Mouse (Mus musculus): ENCODE measurements around the gene Nacc2.

Nacc2 gene

GRCm38 (mm10) chr2:26034344-26035050, 88.5 kb downstream of the Nacc2 start:
- Histone ChIP-seq H3K27me3 (ENCODE audit: control insufficient read depth, insufficient read depth, low read length, poor library complexity, severe bottlenecking) (no peaks in the 10 kb centered on the region), H3K36me3 (ENCODE audit: control insufficient read depth, insufficient read depth, low read length, poor library complexity, severe bottlenecking) (no peaks in the 10 kb centered on the region)
- DNase-seq (ENCODE audit: low read depth, low spot score) = no peak

DNA sequence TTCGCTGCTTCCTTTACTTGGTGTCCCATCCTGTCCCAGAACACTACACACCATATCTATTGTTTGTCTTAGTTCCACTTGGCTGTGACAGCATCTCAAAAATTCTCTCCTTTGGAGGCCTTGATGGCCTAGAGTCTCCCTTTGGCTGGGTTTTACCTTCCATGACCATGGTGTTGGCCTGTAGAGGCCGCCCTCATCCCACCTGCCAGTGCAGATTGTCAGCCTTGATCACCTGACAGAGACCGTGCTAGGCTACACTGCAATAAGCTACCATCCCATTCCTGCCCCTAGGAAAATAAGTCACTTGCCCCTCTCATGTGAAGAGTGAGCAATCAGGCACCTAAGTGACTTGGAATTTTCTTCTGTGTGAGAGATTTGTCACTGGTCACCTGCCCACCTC, 92.7 kb downstream of the Nacc2 start:
- Histone ChIP-seq H3K27me3 (ENCODE audit: control insufficient read depth, insufficient read depth, low read length, poor library complexity, severe bottlenecking) (no peaks in the 10 kb centered on the region), H3K36me3 (ENCODE audit: control insufficient read depth, insufficient read depth, low read length, poor library complexity, severe bottlenecking) (no peaks in the 10 kb centered on the region)
- DNase-seq (ENCODE audit: low read depth, low spot score) = peak; percentile 11

DNA sequence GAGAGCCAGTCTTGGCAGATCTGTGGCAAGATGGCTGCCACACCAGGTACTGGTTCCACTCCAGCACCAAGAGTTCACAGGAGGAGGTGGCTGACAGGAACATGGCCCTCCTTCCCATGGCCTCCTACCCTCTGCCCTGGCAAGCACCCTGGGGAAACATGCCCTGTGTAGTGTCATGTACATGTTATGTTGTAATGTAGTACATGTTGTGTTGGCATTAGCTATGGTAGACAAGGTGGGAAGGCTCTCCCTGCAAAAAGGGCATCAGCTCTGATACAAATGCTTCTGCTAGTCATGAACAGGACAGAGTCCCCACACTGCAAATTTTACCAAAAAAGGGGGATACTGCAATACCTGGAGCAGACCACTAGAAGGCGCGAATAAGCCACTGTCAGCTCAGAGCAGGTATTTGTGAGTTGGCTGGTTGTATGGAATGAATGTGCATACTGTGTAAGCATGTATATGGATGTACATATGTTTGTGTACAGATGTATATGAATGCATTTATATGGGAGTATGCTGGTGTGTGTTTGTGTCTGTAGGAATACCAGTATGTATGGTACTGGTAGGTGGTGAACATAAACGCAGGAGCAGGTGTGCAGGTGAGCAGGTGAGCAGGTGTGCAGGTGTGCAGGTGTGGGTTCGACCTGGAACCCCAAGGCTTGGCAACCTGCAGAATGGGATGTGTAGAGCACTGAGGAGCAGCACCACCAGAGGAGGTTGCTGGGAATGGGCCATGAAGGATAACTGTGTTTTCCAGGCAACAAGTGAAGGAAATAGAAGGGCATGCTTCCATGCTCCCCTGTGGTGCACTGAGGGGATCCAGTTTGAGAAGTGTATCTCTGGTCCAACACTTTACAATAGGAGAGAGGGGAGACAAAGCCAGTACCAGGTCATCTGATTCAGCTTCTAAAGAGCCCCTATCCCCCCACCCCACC, 98.6 kb downstream of the Nacc2 start:
- Histone ChIP-seq H3K36me3 (ENCODE audit: control insufficient read depth, insufficient read depth, low read length, poor library complexity, severe bottlenecking) (no peaks in the 10 kb centered on the region), H3K27me3 (ENCODE audit: control insufficient read depth, insufficient read depth, low read length, poor library complexity, severe bottlenecking) (no peaks in the 10 kb centered on the region)
- peak; percentile 64 for DNase-seq (ENCODE audit: low read depth, low spot score)

- Histone ChIP-seq H3K27me3 (ENCODE audit: control insufficient read depth, insufficient read depth, low read length, poor library complexity, severe bottlenecking) (no peaks in the 10 kb centered on the region), H3K36me3 (ENCODE audit: control insufficient read depth, insufficient read depth, low read length, poor library complexity, severe bottlenecking) (no peaks in the 10 kb centered on the region)
- DNase-seq (ENCODE audit: low read depth, low spot score) = no peak
Observed at GRCm38 (mm10) chr2:26022626-26023025, 100.4 kb downstream of the Nacc2 start.

- no peak for DNase-seq (ENCODE audit: low read depth, low spot score)
- H3K27me3 ChIP-seq (ENCODE audit: control insufficient read depth, insufficient read depth, low read length, poor library complexity, severe bottlenecking) = no peaks in the 10 kb centered on the region
- no peaks in the 10 kb centered on the region for H3K36me3 ChIP-seq (ENCODE audit: control insufficient read depth, insufficient read depth, low read length, poor library complexity, severe bottlenecking)
Observed at GRCm38 (mm10) chr2:26022258-26022565, 100.8 kb downstream of the Nacc2 start.

DNA sequence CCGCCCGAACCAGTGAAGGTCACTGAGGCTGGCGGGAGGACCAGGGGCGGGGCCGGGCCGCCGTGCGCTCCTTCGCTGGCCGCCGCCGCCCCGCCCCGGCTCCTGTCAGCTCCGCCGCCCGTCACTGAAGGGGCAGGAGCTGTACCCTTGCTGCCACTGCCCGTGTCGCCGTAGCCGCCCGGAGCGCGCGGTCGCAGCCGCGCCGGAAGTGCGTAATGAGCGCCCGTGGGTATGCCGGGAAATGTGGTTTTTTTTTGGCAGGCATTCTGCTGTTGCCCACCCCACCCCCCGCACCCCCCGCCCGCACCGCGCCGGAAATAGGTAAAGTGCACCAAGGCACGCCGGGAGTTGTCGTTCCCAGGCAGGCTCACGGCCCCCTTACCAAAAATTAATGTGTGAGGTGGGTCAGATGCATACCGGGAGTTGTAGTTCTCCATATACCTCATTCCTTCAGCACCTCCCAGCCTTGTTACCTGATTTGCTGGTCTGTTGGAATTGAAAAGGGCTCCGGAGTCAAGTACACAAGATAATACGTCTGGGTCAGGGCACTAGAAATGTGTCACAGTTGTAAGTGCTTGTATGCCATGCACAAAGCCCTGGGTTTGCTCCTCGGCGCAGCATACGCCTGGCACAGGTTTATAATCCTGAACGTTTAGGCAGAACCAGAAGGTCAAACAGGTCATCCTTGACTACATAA, 101.3 kb downstream of the Nacc2 start, which contains the start of gene Ubac1:
TSS of gene Ubac1 (minus strand) at position 187 of the 697 bp plus-strand sequence.
- DNase-seq (ENCODE audit: low read depth, low spot score) = peak; percentile 93
- H3K27me3 ChIP-seq (ENCODE audit: control insufficient read depth, insufficient read depth, low read length, poor library complexity, severe bottlenecking) = no peaks in the 10 kb centered on the region
- H3K36me3 ChIP-seq (ENCODE audit: control insufficient read depth, insufficient read depth, low read length, poor library complexity, severe bottlenecking) = no peaks in the 10 kb centered on the region

- DNase-seq (ENCODE audit: low read depth, low spot score) = no peak
- Histone ChIP-seq H3K27me3 (ENCODE audit: control insufficient read depth, insufficient read depth, low read length, poor library complexity, severe bottlenecking) (no peaks in the 10 kb centered on the region), H3K36me3 (ENCODE audit: control insufficient read depth, insufficient read depth, low read length, poor library complexity, severe bottlenecking) (no peaks in the 10 kb centered on the region)
Observed at GRCm38 (mm10) chr2:26020714-26021560, 102.1 kb downstream of the Nacc2 start.

DNA sequence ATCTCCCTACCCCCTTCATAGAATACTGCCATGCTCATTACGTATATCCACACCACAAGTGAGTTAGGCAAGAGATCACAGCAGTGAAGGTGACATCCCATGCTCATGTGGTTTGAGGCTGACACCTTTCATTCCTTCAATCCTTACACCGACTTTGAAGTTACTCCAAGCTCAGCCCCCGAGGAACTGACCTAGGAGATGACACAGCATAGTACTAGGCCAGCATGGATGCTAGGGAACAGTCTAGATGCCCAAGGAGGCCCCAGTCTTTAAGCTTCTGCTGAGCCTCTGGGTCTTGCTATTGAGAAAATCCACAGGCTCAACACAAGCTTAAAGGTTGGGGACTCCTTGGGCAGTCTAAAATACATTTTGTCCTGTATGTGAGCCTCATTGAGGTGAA, 103.1 kb downstream of the Nacc2 start:
- Histone ChIP-seq H3K36me3 (ENCODE audit: control insufficient read depth, insufficient read depth, low read length, poor library complexity, severe bottlenecking) (no peaks in the 10 kb centered on the region; the same call in 1 of the 2 replicates), H3K27me3 (ENCODE audit: control insufficient read depth, insufficient read depth, low read length, poor library complexity, severe bottlenecking) (no peaks in the 10 kb centered on the region)
- DNase-seq (ENCODE audit: low read depth, low spot score) = no peak

DNA sequence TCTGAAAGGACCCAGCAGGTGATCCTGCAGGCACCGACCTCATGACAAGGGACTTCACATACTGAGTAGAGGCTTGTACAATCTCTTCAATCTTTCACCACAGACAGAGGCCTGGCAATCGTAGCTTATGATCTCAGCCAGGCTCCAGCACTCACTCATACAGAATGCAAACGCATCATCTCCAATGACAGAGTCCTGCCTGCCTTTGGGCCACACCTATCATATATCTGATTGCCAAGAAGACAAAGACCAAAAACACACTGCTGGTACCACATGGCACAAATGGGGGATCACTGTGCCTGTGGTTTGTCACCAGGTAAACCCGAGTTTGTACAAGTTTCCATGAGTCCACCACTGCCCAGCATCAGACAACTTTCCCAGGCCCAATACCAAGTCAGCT, 105.7 kb downstream of the Nacc2 start:
- DNase-seq (ENCODE audit: low read depth, low spot score) = no peak
- H3K27me3 ChIP-seq (ENCODE audit: control insufficient read depth, insufficient read depth, low read length, poor library complexity, severe bottlenecking) = no peaks in the 10 kb centered on the region
- peaks cover 4% of the 10 kb centered on the region for H3K36me3 ChIP-seq (ENCODE audit: control insufficient read depth, insufficient read depth, low read length, poor library complexity, severe bottlenecking)

- no peak for DNase-seq (ENCODE audit: low read depth, low spot score)
- Histone ChIP-seq H3K36me3 (ENCODE audit: control insufficient read depth, insufficient read depth, low read length, poor library complexity, severe bottlenecking) (peaks cover 17% of the 10 kb centered on the region), H3K27me3 (ENCODE audit: control insufficient read depth, insufficient read depth, low read length, poor library complexity, severe bottlenecking) (no peaks in the 10 kb centered on the region)
Observed at GRCm38 (mm10) chr2:26013674-26014073, 109.3 kb downstream of the Nacc2 start.

DNA sequence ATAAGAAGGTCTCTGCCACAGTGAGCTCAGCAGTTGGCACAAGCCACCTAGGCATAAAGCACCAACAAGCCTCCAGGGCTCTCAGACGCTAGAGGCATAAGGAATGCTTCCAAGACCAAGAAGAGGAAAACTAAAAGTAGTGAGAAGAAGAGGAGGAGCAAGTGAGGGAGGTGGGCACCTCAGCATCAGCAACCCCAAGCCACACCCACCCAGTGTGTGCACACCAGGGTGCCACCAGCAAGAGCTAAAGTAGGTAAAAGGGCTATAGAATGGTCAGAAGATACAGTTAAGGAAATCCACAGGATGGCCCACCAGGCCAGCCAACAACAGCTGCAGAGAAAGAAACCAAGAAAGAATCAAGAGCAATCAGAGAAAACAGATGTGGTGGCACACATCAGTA, 111.6 kb downstream of the Nacc2 start:
- H3K27me3 ChIP-seq (ENCODE audit: control insufficient read depth, insufficient read depth, low read length, poor library complexity, severe bottlenecking) = no peaks in the 10 kb centered on the region
- H3K36me3 ChIP-seq (ENCODE audit: control insufficient read depth, insufficient read depth, low read length, poor library complexity, severe bottlenecking) = peaks cover 24% of the 10 kb centered on the region
- no peak for DNase-seq (ENCODE audit: low read depth, low spot score)

Data from splenic B cell, adult 2 months (primary cell).